Mouse (Mus musculus): ENCODE measurements around the gene Srsf12. TPM values are rescaled to one million over a fixed set of nuclear protein-coding genes. Genes with fewer than 3 reads are reported as not detected.
A peak's percentile ranks its signal among the peaks of the same experiment; 100 is the strongest.

The Srsf12 gene
- total and polyA plus RNA-seq, 2 experiments from 2014 or later, result 76.7 to 84.2 TPM

DNA sequence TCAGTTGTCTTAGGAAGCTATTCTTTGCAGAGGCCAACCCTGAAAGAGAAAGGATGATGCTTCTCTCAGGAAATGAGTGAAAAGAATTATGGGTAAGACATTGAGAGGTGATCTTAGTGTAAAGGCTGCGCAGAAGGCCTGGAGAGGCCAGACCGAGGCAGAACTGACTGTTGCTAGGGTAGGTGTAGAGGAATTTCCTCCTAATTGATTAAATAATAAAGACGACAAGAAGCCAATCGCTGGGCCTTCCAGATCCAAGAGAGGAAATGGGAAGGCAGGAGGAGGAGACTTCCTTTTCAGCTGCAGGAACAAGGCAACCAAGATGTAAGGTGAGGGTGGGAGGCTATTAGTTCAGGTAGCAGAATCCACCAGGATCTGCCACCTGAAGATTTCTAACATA lies 45.9 kb downstream of the Srsf12 start:
- TF ChIP-seq CTCF (IDR thresholded peaks at IDR 0.05), result no peak
- no peak overlapping the region for H3K27ac ChIP-seq (ENCODE audit: low read depth, low read length)
- H3K27me3 ChIP-seq (ENCODE audit: insufficient read depth, low read length), result no peaks in the 10 kb centered on the region
- H3K9ac ChIP-seq (replicated peaks; ENCODE audit: low read length, poor library complexity, severe bottlenecking), result no peak overlapping the region
- H3K36me3 ChIP-seq (ENCODE audit: insufficient read depth, low read length), result no peaks in the 10 kb centered on the region
- no peak for DNase-seq (ENCODE audit: low spot score)
- H3K9me3 ChIP-seq (ENCODE audit: low read length), result no peaks in the 10 kb centered on the region
- no peak for ATAC-seq (ENCODE audit: low FRiP score)
- H3K4me3 ChIP-seq (ENCODE audit: low read depth, low read length), result no peak overlapping the region
- 49% methylated on average over 4 of the region's 4 CpGs for WGBS
- H3K4me1 ChIP-seq (ENCODE audit: insufficient read depth, low read length), result no peaks in the 10 kb centered on the region
- no peak overlapping the region for H3K4me2 ChIP-seq (ENCODE audit: low read depth, low read length, poor library complexity, severe bottlenecking)

DNA sequence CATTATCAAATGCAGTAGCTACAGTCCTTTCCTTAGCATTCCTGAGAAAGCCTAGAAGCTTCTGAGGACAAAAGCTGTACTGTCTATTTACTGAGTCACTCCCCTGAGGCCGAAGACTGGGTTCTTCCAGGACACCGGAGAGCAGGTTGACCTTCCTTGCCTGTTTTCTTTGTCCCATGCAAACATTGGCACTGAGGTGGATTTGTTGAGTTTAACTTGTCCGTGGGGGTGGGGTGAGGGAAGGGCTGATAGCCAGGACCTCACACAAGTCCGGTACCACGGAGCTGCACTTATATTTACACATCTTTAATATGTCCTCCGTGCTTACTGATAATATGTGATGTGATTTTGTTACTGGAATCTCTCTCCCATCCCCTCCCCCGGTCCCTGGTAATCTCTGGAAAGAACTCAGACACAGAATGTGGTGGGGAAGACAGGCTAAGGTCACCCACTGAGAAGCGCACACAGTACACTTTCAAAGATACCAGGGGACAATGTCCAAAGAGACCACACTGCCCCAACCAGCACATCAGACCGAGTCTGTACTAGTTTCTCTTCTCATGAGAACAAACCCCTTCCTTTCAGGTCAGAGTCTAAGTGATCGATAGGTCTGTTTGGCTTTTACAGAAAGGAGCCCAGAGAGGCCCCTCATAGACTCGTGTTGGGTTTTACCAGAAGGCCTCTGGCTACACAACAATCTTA lies 48.6 kb downstream of the Srsf12 start:
- Histone ChIP-seq H3K9ac (replicated peaks; ENCODE audit: low read length, poor library complexity, severe bottlenecking) (no peak overlapping the region), H3K27me3 (ENCODE audit: insufficient read depth, low read length) (no peaks in the 10 kb centered on the region), H3K4me1 (ENCODE audit: insufficient read depth, low read length) (no peaks in the 10 kb centered on the region), H3K4me3 (ENCODE audit: low read depth, low read length) (no peak overlapping the region), H3K27ac (ENCODE audit: low read depth, low read length) (no peak overlapping the region), H3K9me3 (ENCODE audit: low read length) (no peaks in the 10 kb centered on the region), H3K4me2 (ENCODE audit: low read depth, low read length, poor library complexity, severe bottlenecking) (no peak overlapping the region), H3K36me3 (ENCODE audit: insufficient read depth, low read length) (no peaks in the 10 kb centered on the region)
- ATAC-seq (ENCODE audit: low FRiP score) (no peak), DNase-seq (ENCODE audit: low spot score) (no peak)
- 83% methylated on average over 11 of the region's 11 CpGs for WGBS
- no peak for TF ChIP-seq CTCF (IDR thresholded peaks at IDR 0.05)

DNA sequence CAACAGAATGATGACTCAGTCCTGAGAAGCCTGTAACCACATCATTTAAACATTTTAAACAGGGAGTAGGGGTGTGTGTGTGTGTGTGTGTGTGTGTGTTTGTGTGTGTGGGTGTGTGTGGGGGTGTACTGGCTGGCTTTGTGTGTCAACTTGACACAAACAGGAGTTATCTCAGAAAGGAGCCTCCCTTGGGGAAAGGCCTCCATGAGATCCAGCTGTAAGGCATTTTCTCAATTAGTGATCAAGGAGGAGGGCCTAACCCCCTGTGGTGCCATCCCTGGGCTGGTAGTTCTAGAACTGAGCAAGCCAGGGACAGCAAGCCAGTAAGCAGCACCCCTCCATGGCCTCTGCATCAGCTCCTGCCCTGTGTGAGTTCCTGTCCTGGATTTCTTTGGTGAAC lies 51.5 kb downstream of the Srsf12 start:
- DNase-seq (ENCODE audit: low spot score), result no peak
- no peak for ATAC-seq (ENCODE audit: low FRiP score)

DNA sequence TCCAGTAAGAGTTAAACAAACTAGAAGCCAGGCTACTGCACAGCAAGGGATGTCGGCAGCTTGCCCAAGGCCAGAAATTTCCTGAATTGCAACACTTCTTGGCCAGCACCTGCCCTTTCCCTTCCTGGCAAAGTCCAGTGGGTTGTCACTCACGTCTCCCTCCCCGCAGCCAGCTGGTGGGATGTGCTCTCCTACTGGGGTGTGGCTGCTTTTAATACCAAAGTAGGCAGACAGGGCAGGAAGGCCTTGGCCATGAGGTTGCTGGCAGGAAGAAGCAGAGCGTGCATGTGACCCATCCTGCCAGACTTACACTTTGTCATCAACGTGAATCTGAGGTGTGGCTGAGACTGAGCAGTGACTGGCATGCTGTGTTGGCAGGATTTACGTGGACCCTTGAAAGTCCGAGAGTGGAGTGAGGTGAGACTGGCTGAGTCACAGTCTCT lies 52.5 kb downstream of the Srsf12 start:
- Histone ChIP-seq H3K4me2 (ENCODE audit: low read depth, low read length, poor library complexity, severe bottlenecking) (no peak overlapping the region), H3K9ac (replicated peaks; ENCODE audit: low read length, poor library complexity, severe bottlenecking) (no peak overlapping the region), H3K27ac (ENCODE audit: low read depth, low read length) (no peak overlapping the region), H3K27me3 (ENCODE audit: insufficient read depth, low read length) (no peaks in the 10 kb centered on the region), H3K4me3 (ENCODE audit: low read depth, low read length) (no peak overlapping the region), H3K4me1 (ENCODE audit: insufficient read depth, low read length) (no peaks in the 10 kb centered on the region), H3K9me3 (ENCODE audit: low read length) (no peaks in the 10 kb centered on the region), H3K36me3 (ENCODE audit: insufficient read depth, low read length) (no peaks in the 10 kb centered on the region)
- ATAC-seq (ENCODE audit: low FRiP score), result no peak
- TF ChIP-seq CTCF (IDR thresholded peaks at IDR 0.05), result no peak
- 60% methylated on average over 7 of the region's 7 CpGs for WGBS
- peak; percentile 83 for DNase-seq (ENCODE audit: low spot score)

More for the DNA sequence above, 51.5 kb downstream of the Srsf12 start:
- Histone ChIP-seq H3K9me3 (ENCODE audit: low read length) (no peaks in the 10 kb centered on the region), H3K4me3 (ENCODE audit: low read depth, low read length) (no peak overlapping the region), H3K36me3 (ENCODE audit: insufficient read depth, low read length) (no peaks in the 10 kb centered on the region), H3K4me2 (ENCODE audit: low read depth, low read length, poor library complexity, severe bottlenecking) (no peak overlapping the region), H3K27me3 (ENCODE audit: insufficient read depth, low read length) (no peaks in the 10 kb centered on the region), H3K27ac (ENCODE audit: low read depth, low read length) (no peak overlapping the region), H3K4me1 (ENCODE audit: insufficient read depth, low read length) (no peaks in the 10 kb centered on the region), H3K9ac (replicated peaks; ENCODE audit: low read length, poor library complexity, severe bottlenecking) (no peak overlapping the region)
- no peak for TF ChIP-seq CTCF (IDR thresholded peaks at IDR 0.05)

DNA sequence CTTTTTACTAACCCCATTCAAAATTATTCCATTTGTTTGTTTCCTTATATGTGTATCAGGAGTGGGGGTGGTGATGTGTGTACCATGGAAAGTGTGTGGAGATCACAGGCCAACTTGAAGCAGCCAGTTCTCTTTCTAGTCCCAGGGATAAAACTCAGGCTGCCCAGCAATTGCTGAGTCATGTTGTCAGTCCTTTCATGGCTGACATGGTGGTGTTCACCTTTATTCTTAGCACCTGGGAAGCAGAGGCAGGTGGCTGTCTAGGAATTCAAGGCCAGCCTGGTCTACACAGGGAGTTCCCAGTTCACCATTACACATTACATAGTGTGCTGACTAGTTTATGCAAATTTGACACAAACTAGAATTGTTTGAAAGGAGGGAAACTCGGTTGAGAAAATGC lies 54.1 kb downstream of the Srsf12 start:
- no peaks in the 10 kb centered on the region for H3K9me3 ChIP-seq (ENCODE audit: low read length)
- DNase-seq (ENCODE audit: low spot score), result no peak
- ATAC-seq (ENCODE audit: low FRiP score), result no peak
- 72% methylated on average over 1 of the region's 1 CpGs for WGBS
- no peak overlapping the region for H3K27ac ChIP-seq (ENCODE audit: low read depth, low read length)
- no peak for TF ChIP-seq CTCF (IDR thresholded peaks at IDR 0.05)
- H3K4me3 ChIP-seq (ENCODE audit: low read depth, low read length), result no peak overlapping the region
- H3K27me3 ChIP-seq (ENCODE audit: insufficient read depth, low read length), result no peaks in the 10 kb centered on the region
- no peak overlapping the region for H3K4me2 ChIP-seq (ENCODE audit: low read depth, low read length, poor library complexity, severe bottlenecking)
- no peaks in the 10 kb centered on the region for H3K4me1 ChIP-seq (ENCODE audit: insufficient read depth, low read length)
- H3K9ac ChIP-seq (replicated peaks; ENCODE audit: low read length, poor library complexity, severe bottlenecking), result no peak overlapping the region
- no peaks in the 10 kb centered on the region for H3K36me3 ChIP-seq (ENCODE audit: insufficient read depth, low read length)

DNA sequence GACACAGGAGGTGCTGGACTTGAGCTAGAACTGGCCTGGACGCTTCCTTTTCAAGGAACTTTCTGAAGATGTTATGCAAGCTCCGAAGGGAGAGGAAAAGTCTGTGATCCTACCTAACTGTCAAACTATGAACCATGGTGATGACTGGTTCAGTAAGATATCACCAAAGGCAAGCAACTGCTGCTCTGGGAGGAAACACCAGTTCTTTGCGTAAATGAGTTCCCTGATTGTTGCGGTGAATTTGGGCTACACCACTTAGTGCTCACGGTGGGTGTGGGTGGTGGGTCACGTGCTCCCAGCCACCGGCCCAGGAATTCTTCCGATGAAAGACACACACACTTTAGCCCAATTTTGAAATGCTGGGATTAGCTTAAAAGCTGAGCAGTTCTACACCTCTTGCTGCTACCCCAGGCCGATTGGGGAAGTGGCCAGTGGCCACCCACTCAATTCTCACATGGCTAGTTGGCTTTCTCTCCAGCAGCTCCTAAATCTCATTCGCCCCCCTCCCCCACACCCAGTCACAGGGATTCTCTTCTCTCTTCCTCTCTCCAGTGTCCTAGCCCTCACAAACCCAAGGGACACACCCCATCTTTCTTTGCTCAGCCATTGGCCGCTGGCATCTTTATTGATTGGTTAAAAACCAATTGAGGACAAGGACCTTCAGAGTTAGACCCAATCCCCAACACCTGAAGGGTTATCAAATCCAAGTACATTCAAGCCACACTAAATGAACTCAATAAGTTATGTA lies 56.4 kb downstream of the Srsf12 start:
- no peaks in the 10 kb centered on the region for H3K36me3 ChIP-seq (ENCODE audit: insufficient read depth, low read length)
- H3K27ac ChIP-seq (ENCODE audit: low read depth, low read length), result no peak overlapping the region
- H3K4me2 ChIP-seq (ENCODE audit: low read depth, low read length, poor library complexity, severe bottlenecking), result no peak overlapping the region
- H3K4me1 ChIP-seq (ENCODE audit: insufficient read depth, low read length), result no peaks in the 10 kb centered on the region
- H3K27me3 ChIP-seq (ENCODE audit: insufficient read depth, low read length), result no peaks in the 10 kb centered on the region
- 91% methylated on average over 11 of the region's 11 CpGs for WGBS
- no peak for ATAC-seq (ENCODE audit: low FRiP score)
- H3K9ac ChIP-seq (replicated peaks; ENCODE audit: low read length, poor library complexity, severe bottlenecking), result no peak overlapping the region
- no peaks in the 10 kb centered on the region for H3K9me3 ChIP-seq (ENCODE audit: low read length)
- H3K4me3 ChIP-seq (ENCODE audit: low read depth, low read length), result no peak overlapping the region
- TF ChIP-seq CTCF (IDR thresholded peaks at IDR 0.05), result no peak
- DNase-seq (ENCODE audit: low spot score), result no peak
